Mouse (Mus musculus) kidney, embryonic 15.5 days (tissue): Measurements from ENCODE around the gene Rpe65. TPM values are rescaled to one million over a fixed set of nuclear protein-coding genes. Genes with fewer than 3 reads are reported as not detected.

Experiments
- ATAC-seq: fragments of 200-750 bp; cut with Nextera tagmentation; replicated peaks from 2 replicates; pipeline ENCODE4 v1.8.0; 2017; ENCODE audit warnings: moderate TSS enrichment; ENCODE audit not compliant: low FRiP score
- H3K27ac ChIP-seq: fragments of 300-500 bp; sonication (generic); 2 replicates; pipeline ENCODE4 v1.5.1; 2015; ENCODE audit warnings: mild to moderate bottlenecking, inconsistent platforms
- H3K27me3 ChIP-seq: fragments of 300-500 bp; sonication (generic); 2 replicates; pipeline ENCODE4 v1.6.1; 2015; ENCODE audit warnings: inconsistent platforms
- H3K36me3 ChIP-seq: fragments of 300-500 bp; sonication (generic); 2 replicates; pipeline ENCODE4 v1.6.1; 2015; ENCODE audit warnings: inconsistent platforms
- H3K4me1 ChIP-seq: fragments of 300-500 bp; sonication (generic); 2 replicates; pipeline ENCODE4 v1.6.1; 2015; ENCODE audit warnings: inconsistent platforms
- H3K4me2 ChIP-seq: fragments of 300-500 bp; sonication (generic); 2 replicates; pipeline ENCODE4 v1.6.1; 2015; ENCODE audit warnings: moderate library complexity, mild to moderate bottlenecking, inconsistent platforms
- H3K4me3 ChIP-seq: fragments of 300-500 bp; sonication (generic); replicated peaks from 2 replicates; pipeline ENCODE4 v1.5.1; 2015; ENCODE audit warnings: mild to moderate bottlenecking, inconsistent platforms
- H3K9ac ChIP-seq: fragments of 300-500 bp; sonication (generic); 2 replicates; pipeline ENCODE4 v1.6.1; 2015; ENCODE audit warnings: mild to moderate bottlenecking, inconsistent platforms
- H3K9me3 ChIP-seq: fragments of 300-500 bp; sonication (generic); replicated peaks from 2 replicates; pipeline ENCODE4 v1.6.1; 2016; ENCODE audit warnings: inconsistent platforms
- WGBS: fragments of 180-500 bp; shearing (Covaris S2); methylation state at CpG from one replicate; pipeline ENCODE4 v1.1.7; 2015; ENCODE audit warnings: mixed read lengths; 5-methylcytosine and 5-hydroxymethylcytosine counted together
- polyA plus RNA-seq: library from polyadenylated mRNA; unstranded; fragments of >200 nt; fragmentation: Nextera tagmentation; extraction: Ambion mirVana; gene quantifications from 2 replicates; pipeline ENCODE4 v1.2.1, GENCODE M21; 2015

The Rpe65 gene
- polyA plus RNA-seq, result not detected in 2 replicates

DNA sequence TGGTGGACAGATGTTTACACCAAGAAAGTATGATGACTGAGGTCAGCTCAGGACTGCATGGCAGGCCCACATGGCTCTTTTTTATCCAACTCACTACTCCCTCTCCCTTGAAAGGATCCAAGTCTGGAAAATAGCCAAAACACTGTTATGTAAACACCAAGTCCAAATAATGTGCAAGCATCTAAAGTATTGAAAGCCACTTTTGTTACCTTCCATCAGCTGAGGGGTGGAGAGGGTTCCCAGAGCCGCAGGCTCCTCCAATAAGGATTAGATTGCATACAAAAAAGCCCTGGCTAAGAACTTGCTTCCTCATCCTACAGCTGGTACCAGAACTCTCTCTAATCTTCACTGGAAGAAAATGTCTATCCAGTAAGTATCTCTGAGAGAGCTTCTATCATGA is at the start of gene Rpe65:
Gene Rpe65, plus strand, starts transcription at position 301 of the 400 bp plus-strand sequence.
- ATAC-seq, result no peak
- Histone ChIP-seq H3K4me3 (no peak within 1 kb of the TSS), H3K27me3 (no peaks in the 10 kb centered on the region), H3K27ac (no peak within 1 kb of the TSS), H3K4me2 (no peak within 1 kb of the TSS), H3K9me3 (no peaks in the 10 kb centered on the region), H3K9ac (no peak within 1 kb of the TSS), H3K4me1 (no peaks in the 10 kb centered on the region), H3K36me3 (no peaks in the 10 kb centered on the region)
- WGBS, result 84% methylated on average over 1 of the region's 1 CpGs

DNA sequence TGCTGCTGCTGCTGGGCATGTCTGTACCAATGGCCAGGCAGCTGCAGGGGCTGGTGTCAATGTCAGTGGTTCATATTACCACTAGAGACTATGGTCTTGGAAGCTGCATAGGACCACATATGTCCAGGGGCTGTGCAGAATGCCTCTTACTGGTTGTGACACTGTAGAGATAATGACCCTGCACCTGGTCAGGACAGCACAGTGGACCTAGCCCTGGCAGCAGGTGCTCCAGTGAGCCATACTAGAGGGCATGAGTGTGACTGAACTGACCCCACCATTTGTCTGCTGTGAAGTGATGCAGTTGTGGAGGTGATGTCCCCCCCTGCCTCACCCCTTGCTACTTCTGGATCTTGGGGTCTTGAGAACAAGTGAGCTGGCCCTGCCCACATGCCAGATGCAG is 48.8 kb upstream of the Rpe65 start:
- no peaks in the 10 kb centered on the region for H3K36me3 ChIP-seq
- 0 out of 2 replicates have a peak, but pooled peaks have one; percentile 18 for ATAC-seq
- H3K27ac ChIP-seq, result no peak overlapping the region
- H3K4me1 ChIP-seq, result no peaks in the 10 kb centered on the region
- no peaks in the 10 kb centered on the region for H3K9me3 ChIP-seq
- H3K9ac ChIP-seq, result no peak overlapping the region
- H3K4me2 ChIP-seq, result no peak overlapping the region
- H3K4me3 ChIP-seq, result no peak overlapping the region
- H3K27me3 ChIP-seq, result no peaks in the 10 kb centered on the region

DNA sequence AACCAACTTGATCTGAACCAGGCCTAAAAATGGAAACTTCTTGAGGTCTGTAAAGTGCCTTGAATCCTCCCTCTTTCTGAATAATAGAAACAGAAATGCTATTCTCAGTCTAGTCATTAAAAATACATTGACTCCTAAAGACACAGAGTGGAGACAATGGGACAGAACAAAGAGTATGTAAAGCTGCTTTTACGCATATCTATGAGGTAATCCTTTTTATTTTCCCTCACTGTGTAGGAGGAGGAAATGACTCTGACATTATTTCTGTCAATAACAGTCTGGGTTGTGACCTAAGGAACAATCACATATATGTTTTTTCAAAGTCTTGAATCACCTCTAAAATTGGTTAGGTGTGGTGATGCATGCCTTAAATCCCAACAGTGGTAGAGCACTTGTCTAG is 16.0 kb downstream of the Rpe65 start:
- H3K36me3 ChIP-seq, result no peaks in the 10 kb centered on the region
- no peaks in the 10 kb centered on the region for H3K9me3 ChIP-seq
- H3K9ac ChIP-seq, result no peak overlapping the region
- H3K4me1 ChIP-seq, result no peaks in the 10 kb centered on the region
- H3K4me3 ChIP-seq, result no peak overlapping the region
- no peak overlapping the region for H3K27ac ChIP-seq
- ATAC-seq, result no peak
- H3K4me2 ChIP-seq, result no peak overlapping the region
- 94% methylated on average over 1 of the region's 1 CpGs for WGBS
- no peaks in the 10 kb centered on the region for H3K27me3 ChIP-seq

DNA sequence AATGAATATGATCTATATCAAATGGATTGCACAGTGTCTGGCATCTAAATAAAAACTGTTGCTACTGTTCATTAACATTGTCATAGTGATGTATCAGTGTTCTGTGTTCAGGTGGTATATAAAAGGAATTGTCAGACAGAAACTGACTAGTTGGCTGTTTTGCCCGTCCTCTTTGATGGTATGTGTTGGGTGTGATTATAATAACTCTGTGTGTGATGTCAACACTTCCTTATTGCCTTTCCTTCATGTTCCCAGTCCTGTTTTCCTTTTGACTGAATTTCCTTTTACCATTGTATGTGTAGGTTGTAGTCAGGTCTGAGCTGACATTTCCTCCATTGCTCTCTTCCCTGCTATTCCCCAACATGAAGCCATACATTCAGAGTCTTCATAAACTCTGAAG is 22.1 kb downstream of the Rpe65 start:
- no peaks in the 10 kb centered on the region for H3K4me1 ChIP-seq
- H3K4me3 ChIP-seq, result no peak overlapping the region
- H3K9me3 ChIP-seq, result no peaks in the 10 kb centered on the region
- no peaks in the 10 kb centered on the region for H3K36me3 ChIP-seq
- no peak overlapping the region for H3K27ac ChIP-seq
- ATAC-seq, result no peak
- no peak overlapping the region for H3K9ac ChIP-seq
- WGBS, result 68% methylated on average over 1 of the region's 1 CpGs
- H3K4me2 ChIP-seq, result no peak overlapping the region
- H3K27me3 ChIP-seq, result no peaks in the 10 kb centered on the region

DNA sequence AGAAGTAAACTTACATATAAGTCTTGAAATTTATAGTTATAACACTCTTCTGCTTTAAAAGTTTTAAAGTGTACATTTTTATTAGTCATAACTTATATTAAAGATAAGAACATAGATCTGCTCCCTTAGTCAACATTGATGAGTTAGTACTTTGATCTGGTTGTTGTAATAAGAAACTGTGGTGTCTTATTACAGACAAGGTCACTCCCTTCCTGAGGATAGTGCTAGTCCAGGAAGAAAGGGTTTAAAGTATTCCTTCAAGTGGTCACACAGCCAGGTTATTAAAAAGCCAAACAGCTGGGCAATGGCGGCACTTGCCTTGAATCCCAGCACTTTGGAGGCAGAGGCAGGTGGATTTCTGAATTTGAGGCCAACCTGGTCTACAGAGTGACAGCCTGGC is 25.0 kb downstream of the Rpe65 start:
- no peaks in the 10 kb centered on the region for H3K4me1 ChIP-seq
- H3K36me3 ChIP-seq, result no peaks in the 10 kb centered on the region
- no peak for ATAC-seq
- no peak overlapping the region for H3K27ac ChIP-seq
- H3K9me3 ChIP-seq, result no peaks in the 10 kb centered on the region
- WGBS, result 72% methylated on average over 1 of the region's 1 CpGs
- no peak overlapping the region for H3K4me3 ChIP-seq
- H3K27me3 ChIP-seq, result no peaks in the 10 kb centered on the region
- H3K4me2 ChIP-seq, result no peak overlapping the region
- no peak overlapping the region for H3K9ac ChIP-seq

DNA sequence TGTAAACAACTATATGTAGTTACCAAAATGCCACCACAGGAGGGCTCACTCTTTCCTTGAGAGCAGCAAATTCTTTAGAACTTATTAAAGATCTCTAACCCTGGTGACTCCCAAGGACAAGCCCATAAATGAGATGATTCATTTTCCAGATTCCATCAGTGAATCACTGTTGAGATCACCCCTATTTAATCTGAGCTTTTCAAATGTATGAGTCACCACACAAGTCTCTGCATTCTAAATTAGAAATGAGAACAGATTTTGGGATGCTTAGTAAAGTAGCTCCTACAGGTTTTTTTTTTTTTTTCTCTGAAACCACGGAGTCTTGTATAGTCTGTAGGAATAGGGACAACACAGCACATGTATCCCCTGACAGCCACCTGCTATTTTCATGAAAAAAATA is 61.8 kb downstream of the Rpe65 start:
- Histone ChIP-seq H3K4me2 (no peak overlapping the region), H3K9me3 (no peaks in the 10 kb centered on the region), H3K4me1 (no peaks in the 10 kb centered on the region), H3K27ac (no peak overlapping the region), H3K9ac (no peak overlapping the region), H3K27me3 (no peaks in the 10 kb centered on the region), H3K36me3 (no peaks in the 10 kb centered on the region), H3K4me3 (no peak overlapping the region)
- WGBS, result 63% methylated on average over 1 of the region's 1 CpGs
- no peak for ATAC-seq

DNA sequence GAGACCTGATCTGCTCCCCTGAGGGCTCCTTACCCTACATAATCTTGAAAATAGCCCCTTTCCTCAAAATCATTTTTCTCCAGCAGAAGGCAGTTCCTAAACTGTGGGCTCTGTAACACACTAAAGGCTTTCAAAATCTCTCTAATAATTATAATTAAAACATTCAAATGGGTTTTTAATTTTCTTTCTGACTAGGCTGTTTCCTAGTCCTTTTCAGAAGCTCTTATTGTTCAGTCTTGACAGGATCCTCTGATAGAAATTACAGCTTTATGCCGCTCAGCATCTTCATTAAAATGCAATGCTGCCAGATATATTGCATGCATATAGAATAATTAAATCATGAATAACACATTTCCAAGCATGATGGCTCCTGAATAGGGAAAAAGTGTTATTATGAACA is 64.4 kb downstream of the Rpe65 start:
- H3K4me3 ChIP-seq, result no peak overlapping the region
- H3K4me1 ChIP-seq, result no peaks in the 10 kb centered on the region
- no peak for ATAC-seq
- no peak overlapping the region for H3K9ac ChIP-seq
- H3K9me3 ChIP-seq, result no peaks in the 10 kb centered on the region
- H3K36me3 ChIP-seq, result no peaks in the 10 kb centered on the region
- H3K27ac ChIP-seq, result no peak overlapping the region
- H3K27me3 ChIP-seq, result no peaks in the 10 kb centered on the region
- H3K4me2 ChIP-seq, result no peak overlapping the region
- 90% methylated on average over 1 of the region's 1 CpGs for WGBS

Other genes starting within 250 kb of the Rpe65 start
- 37.0 and 42.4 TPM in 2 replicates for gene Depdc1a, start 103.7 kb upstream of the Rpe65 start, polyA plus RNA-seq
- gene Wls, start 240.5 kb downstream of the Rpe65 start, polyA plus RNA-seq, result 115 and 124 TPM in 2 replicates